Mouse (Mus musculus): ENCODE measurements at regions not wholly inside any gene's neighbourhood (a gene's known extent, or its start where the extent isn't known, plus 50 kb on each side); places are given as distances from the start of the nearest gene placed in this dataset.
A peak's percentile ranks its signal among the peaks of the same experiment; 100 is the strongest.

DNA sequence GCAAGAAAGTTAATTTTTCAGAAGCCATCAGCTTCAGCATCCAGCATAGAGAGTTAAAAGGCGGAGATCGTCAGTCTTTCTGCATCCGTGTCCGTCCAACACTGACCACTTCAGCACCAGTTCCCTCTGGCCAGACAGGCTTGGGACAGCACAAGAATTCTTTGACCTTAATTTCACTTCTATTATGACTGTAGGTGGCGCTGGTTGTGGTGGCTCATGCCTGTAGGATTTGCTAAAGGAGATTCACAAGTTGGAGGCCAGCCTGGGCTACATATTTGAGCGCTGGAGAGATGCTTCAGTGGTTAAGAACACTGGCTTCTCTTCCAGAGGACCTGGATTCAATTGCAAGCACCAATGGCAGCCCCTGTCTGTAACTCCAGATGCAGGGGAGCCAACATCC lies 66.0 kb downstream of the Amer2 start:
- TF ChIP-seq CTCF (IDR thresholded peaks at IDR 0.05 in 2 of 3, conservative IDR thresholded peaks at IDR 0.05 in 1 of 3; ENCODE audit: control insufficient read depth in 1 of 3, insufficient read depth in 1 of 3, low read depth in 2 of 3, low read length in 3 of 3, poor library complexity in 1 of 3, severe bottlenecking in 1 of 3) (peak in 1 of 3 experiments; percentile 5; a peak in 1 of 6 replicates), MAFK (IDR thresholded peaks at IDR 0.05; ENCODE audit: borderline replicate concordance, low read depth, low read length) (no peak), POLR2A (IDR thresholded peaks at IDR 0.05; ENCODE audit: control insufficient read depth in 1 of 2, insufficient read depth in 1 of 2, low read depth in 1 of 2, low read length in 2 of 2, poor library complexity in 1 of 2) (no peak), MAZ (IDR thresholded peaks at IDR 0.05; ENCODE audit: low read depth, low read length) (no peak), UBTF (IDR thresholded peaks at IDR 0.05; ENCODE audit: borderline replicate concordance, insufficient read depth, low read depth, low read length) (no peak), EP300 (IDR thresholded peaks at IDR 0.05; ENCODE audit: low read depth in 1 of 2, low read length in 2 of 2) (no peak), MEF2A (IDR thresholded peaks at IDR 0.05; ENCODE audit: extremely low read depth, insufficient replicate concordance, low read depth, low read length, poor library complexity, severe bottlenecking) (no peak), ZNF384 (IDR thresholded peaks at IDR 0.05; ENCODE audit: low read depth, low read length) (no peak), NELFE (IDR thresholded peaks at IDR 0.05; ENCODE audit: low read depth, low read length) (no peak), SIN3A (IDR thresholded peaks at IDR 0.05; ENCODE audit: low read length) (no peak), NRF1 (IDR thresholded peaks at IDR 0.05; ENCODE audit: insufficient read depth, low read depth, low read length, poor library complexity, severe bottlenecking) (no peak), POLR2AphosphoS2 (IDR thresholded peaks at IDR 0.05; ENCODE audit: low read length) (no peak), CHD1 (IDR thresholded peaks at IDR 0.05; ENCODE audit: low read depth, low read length) (no peak)

Data from MEL (cell line).